In genomic region chr1:166102920-166103608, GRCm38 (mm10) we compare ENCODE assay signal across 9 mouse cellular contexts. TPM values are rescaled to one million over a fixed set of nuclear protein-coding genes. Genes with fewer than 3 reads are reported as not detected.
DNase-seq lines count a peak whose midpoint lies in the region; ATAC-seq and TF ChIP-seq lines count a peak whose summit lies in the region.
"Had no signal": no experiment of that assay in that cellular context is flagged by ENCODE, and none has a peak within 500 bp of the region (broad histone marks: within the 10 kb centered on the region; RNA-seq: fewer than 3 reads in every experiment).

No protein-coding gene starts in this region.

- H3K4me1 ChIP-seq in forebrain, embryonic 10.5 days = 0 out of 2 replicates have a peak, but pooled peaks cover 6% of the 10 kb centered on the region
- no peaks in the 10 kb centered on the region for H3K4me1 ChIP-seq in forebrain, embryonic 11.5 days (replicated peaks; ENCODE audit: control insufficient read depth, insufficient read depth, low read length)
- no peaks in the 10 kb centered on the region for H3K4me1 ChIP-seq in hindbrain, postnatal 0 days (ENCODE audit: insufficient read depth, low read length)
- H3K4me1 ChIP-seq: hindbrain, embryonic 15.5 days had no signal

- ATAC-seq in forebrain, embryonic 11.5 days (replicated peaks; ENCODE audit: low FRiP score) = no peak
- no peak for ATAC-seq in hindbrain, postnatal 0 days

- H3K4me3 ChIP-seq in forebrain, embryonic 10.5 days = no peak overlapping the region
- H3K4me3 ChIP-seq in forebrain, embryonic 11.5 days (ENCODE audit: low read depth, low read length) = no peak overlapping the region
- H3K4me3 ChIP-seq in hindbrain, postnatal 0 days (ENCODE audit: low read length) = no peak overlapping the region
- H3K4me3 ChIP-seq: hindbrain, embryonic 15.5 days had no signal

- peak; percentile 64 for TF ChIP-seq CTCF in hindbrain, postnatal 0 days (IDR thresholded peaks at IDR 0.05; ENCODE audit: low read depth)

- no peak overlapping the region for H3K27ac ChIP-seq in forebrain, embryonic 10.5 days
- no peak overlapping the region for H3K27ac ChIP-seq in forebrain, embryonic 11.5 days (ENCODE audit: low read depth, low read length)
- no peak overlapping the region for H3K27ac ChIP-seq in hindbrain, postnatal 0 days
- H3K27ac ChIP-seq: hindbrain, embryonic 15.5 days had no signal

- peaks cover 5% of the 10 kb centered on the region; the same call in 1 of the 2 replicates for H3K36me3 ChIP-seq in forebrain, embryonic 10.5 days (replicated peaks)
- H3K36me3 ChIP-seq in forebrain, embryonic 11.5 days (ENCODE audit: control insufficient read depth, insufficient read depth, low read length) = no peaks in the 10 kb centered on the region
- no peaks in the 10 kb centered on the region for H3K36me3 ChIP-seq in hindbrain, postnatal 0 days (ENCODE audit: insufficient read depth, low read length)
- H3K36me3 ChIP-seq: hindbrain, embryonic 15.5 days had no signal

- H3K9me3 ChIP-seq in forebrain, embryonic 10.5 days = no peaks in the 10 kb centered on the region; the same call in 1 of the 2 replicates
- H3K9me3 ChIP-seq in forebrain, embryonic 11.5 days (ENCODE audit: control insufficient read depth, low read length) = no peaks in the 10 kb centered on the region
- no peaks in the 10 kb centered on the region for H3K9me3 ChIP-seq in hindbrain, postnatal 0 days (ENCODE audit: low read length)
- H3K9me3 ChIP-seq: hindbrain, embryonic 15.5 days had no signal

- 74% methylated on average over 11 of the region's 11 CpGs for WGBS in forebrain, embryonic 10.5 days
- WGBS in forebrain, embryonic 11.5 days = 72% methylated on average over 11 of the region's 11 CpGs
- 58% methylated on average over 11 of the region's 11 CpGs for WGBS in hindbrain, postnatal 0 days

- no peak overlapping the region for H3K9ac ChIP-seq in forebrain, embryonic 11.5 days (ENCODE audit: low read length)
- no peak overlapping the region for H3K9ac ChIP-seq in hindbrain, postnatal 0 days (replicated peaks; ENCODE audit: low read length)
- H3K9ac ChIP-seq: hindbrain, embryonic 15.5 days had no signal

- H3K27me3 ChIP-seq in forebrain, embryonic 10.5 days (ENCODE audit: poor library complexity, severe bottlenecking) = no peaks in the 10 kb centered on the region
- no peaks in the 10 kb centered on the region for H3K27me3 ChIP-seq in forebrain, embryonic 11.5 days (ENCODE audit: control insufficient read depth, insufficient read depth, low read length)
- no peaks in the 10 kb centered on the region for H3K27me3 ChIP-seq in hindbrain, postnatal 0 days (ENCODE audit: insufficient read depth, low read length)
- H3K27me3 ChIP-seq: hindbrain, embryonic 15.5 days had no signal

- no peak overlapping the region for H3K4me2 ChIP-seq in forebrain, embryonic 11.5 days (ENCODE audit: low read depth, low read length, severe bottlenecking)
- H3K4me2 ChIP-seq in hindbrain, postnatal 0 days (ENCODE audit: low read depth, low read length) = no peak overlapping the region
- H3K4me2 ChIP-seq: hindbrain, embryonic 15.5 days had no signal

- peak; percentile 35 for DNase-seq in forebrain, embryonic 10.5 days (ENCODE audit: extremely low spot score, low spot score)
- DNase-seq in forebrain, embryonic 11.5 days (ENCODE audit: low spot score) = no peak
- DNase-seq in urinary bladder, adult 18-20 months (ENCODE audit: low spot score in 2 of 2) = peak; percentile 12 to 35
- DNase-seq in urinary bladder, postnatal 10 days (ENCODE audit: low spot score) = no peak
- no peak for DNase-seq in hindbrain, postnatal 0 days (ENCODE audit: low spot score)
- peak; percentile 79 for DNase-seq in naive thymus-derived CD4-positive, alpha-beta T cell, adult 2 months (ENCODE audit: low read depth)
- no peak for DNase-seq in frontal cortex, postnatal 10 days (ENCODE audit: low spot score in 2 of 2)
- no peak for DNase-seq in Muller cell, postnatal 12 days (ENCODE audit: inconsistent ontology term)

RNA-seq across cellular contexts. Expression of gene Dusp27, which starts 24.7 kb away (rescaled TPM):
- polyA plus RNA-seq in forebrain, embryonic 10.5 days (2016; fragmentation: Nextera tagmentation; extraction: Ambion mirVana) = 1.5 and 1.9 TPM in 2 replicates
- 1.8 and 2.2 TPM in 2 replicates for polyA plus RNA-seq in forebrain, embryonic 11.5 days (2014; fragmentation: Nextera tagmentation; extraction: Ambion mirVana)
- 0.36 and 0.58 TPM in 2 replicates for total RNA-seq in hindbrain, postnatal 0 days (2014; rRNA removed)
- polyA plus RNA-seq in hindbrain, postnatal 0 days (2015; fragmentation: Nextera tagmentation; extraction: Ambion mirVana) = 0.64 and 1.0 TPM in 2 replicates

RNA-seq across cellular contexts. Expression of gene Gpa33, which starts 27.0 kb away (rescaled TPM):
- 0.17 TPM in 1 of 2 replicates, not detected in the other for polyA plus RNA-seq in forebrain, embryonic 10.5 days (2016; fragmentation: Nextera tagmentation; extraction: Ambion mirVana)
- 0.12 and 0.20 TPM in 2 replicates for polyA plus RNA-seq in forebrain, embryonic 11.5 days (2014; fragmentation: Nextera tagmentation; extraction: Ambion mirVana)
- not detected in 2 replicates for total RNA-seq in hindbrain, postnatal 0 days (2014; rRNA removed)
- polyA plus RNA-seq in hindbrain, postnatal 0 days (2015; fragmentation: Nextera tagmentation; extraction: Ambion mirVana) = 0.06 and 0.09 TPM in 2 replicates
- polyA plus RNA-seq: hindbrain, embryonic 15.5 days had no signal

Comparison
In these comparisons a context has a peak if more than half of its experiments do, and no peak if none do; other contexts are left out.
1. DNase-seq: peak in forebrain, embryonic 10.5 days (single experiment), urinary bladder, adult 18-20 months (2 of 2) and naive thymus-derived CD4-positive, alpha-beta T cell, adult 2 months (single experiment); none in forebrain, embryonic 11.5 days (single experiment), urinary bladder, postnatal 10 days (single experiment), hindbrain, postnatal 0 days (single experiment), frontal cortex, postnatal 10 days (0 of 2) and Muller cell, postnatal 12 days (single experiment).